Mouse (Mus musculus) embryonic fibroblast, embryonic 13.5 days (primary cell): Measurements from ENCODE around the gene Zfp654. TPM values are rescaled to one million over a fixed set of nuclear protein-coding genes. Genes with fewer than 3 reads are reported as not detected.

ENCODE experiments used
- H3K27ac ChIP-seq: 2 replicates; pipeline ENCODE4 v1.5.1; 2012; ENCODE audit warnings: low read length, control low read depth, inconsistent platforms; ENCODE audit not compliant: insufficient read depth
- H3K4me1 ChIP-seq: 2 replicates; pipeline ENCODE4 v1.6.1; 2011; ENCODE audit warnings: low read length; ENCODE audit not compliant: control insufficient read depth, insufficient read depth
- H3K4me3 ChIP-seq: 2 replicates; pipeline ENCODE4 v1.5.1; 2011; ENCODE audit warnings: mild to moderate bottlenecking, control low read depth, low read length; ENCODE audit not compliant: insufficient read depth
- CTCF ChIP-seq: IDR thresholded peaks from 2 replicates; pipeline ENCODE4 v1.5.1; 2011; ENCODE audit warnings: mild to moderate bottlenecking, control low read depth, low read length, moderate library complexity, borderline replicate concordance; ENCODE audit not compliant: insufficient read depth
- POLR2A ChIP-seq: IDR thresholded peaks from 2 replicates; pipeline ENCODE4 v1.6.1; 2011; ENCODE audit warnings: low read depth, mild to moderate bottlenecking, control low read depth, low read length, moderate library complexity
- polyA plus RNA-seq: library from polyadenylated mRNA; stranded (reverse); fragments of >200 nt; gene quantifications from 2 replicates; pipeline ENCODE4 v1.2.4, GENCODE M21; 2011; ENCODE audit warnings: low read depth; ENCODE audit not compliant: missing spikeins, insufficient read length

The Zfp654 gene
- polyA plus RNA-seq, 1 experiment = 9.7 TPM

- Histone ChIP-seq H3K27ac (no peak overlapping the region), H3K4me1 (no peaks in the 10 kb centered on the region), H3K4me3 (no peak overlapping the region)
- TF ChIP-seq POLR2A = no peak
Observed at GRCm38 (mm10) chr16:64753990-64754742, 97.3 kb downstream of the Zfp654 start.

GRCm38 (mm10) chr16:64748237-64748636 is 103.2 kb downstream of the Zfp654 start:
- TF ChIP-seq CTCF = peak; percentile 92
- no peak for TF ChIP-seq POLR2A
- Histone ChIP-seq H3K4me1 (no peaks in the 10 kb centered on the region), H3K4me3 (no peak overlapping the region), H3K27ac (no peak overlapping the region)

GRCm38 (mm10) chr16:64745089-64745488 is 106.4 kb downstream of the Zfp654 start:
- H3K27ac ChIP-seq = no peak overlapping the region
- no peak for TF ChIP-seq CTCF
- TF ChIP-seq POLR2A = no peak
- H3K4me3 ChIP-seq = no peak overlapping the region
- no peaks in the 10 kb centered on the region for H3K4me1 ChIP-seq

- Histone ChIP-seq H3K4me3 (no peak overlapping the region), H3K27ac (no peak overlapping the region), H3K4me1 (no peaks in the 10 kb centered on the region; the same call in 1 of the 2 replicates)
- no peak for TF ChIP-seq POLR2A
- TF ChIP-seq CTCF = no peak
Observed at GRCm38 (mm10) chr16:64737289-64737688, 114.2 kb downstream of the Zfp654 start.

Other genes with a start within 250 kb of the Zfp654 start
- not detected in 2 replicates for gene Csnka2ip, start 249.2 kb downstream of the Zfp654 start, polyA plus RNA-seq
- gene 4930453N24Rik, start 80.5 kb downstream of the Zfp654 start, polyA plus RNA-seq = 42.1 and 49.1 TPM in 2 replicates
- gene Cggbp1, start 344 bp upstream of the Zfp654 start, polyA plus RNA-seq = 80.7 and 103 TPM in 2 replicates